Mouse (Mus musculus) stomach, postnatal 0 days (tissue): ENCODE data around the gene Astn1.

Experiments used
- CTCF ChIP-seq: IDR thresholded peaks from 2 replicates; pipeline ENCODE4 v1.5.1; 2016; ENCODE audit warnings: antibody characterized with exemption, low read depth, mild to moderate bottlenecking, moderate library complexity
- EP300 ChIP-seq: optimal IDR thresholded peaks from 2 replicates; pipeline ENCODE3; 2016; ENCODE audit warnings: antibody characterized with exemption

DNA sequence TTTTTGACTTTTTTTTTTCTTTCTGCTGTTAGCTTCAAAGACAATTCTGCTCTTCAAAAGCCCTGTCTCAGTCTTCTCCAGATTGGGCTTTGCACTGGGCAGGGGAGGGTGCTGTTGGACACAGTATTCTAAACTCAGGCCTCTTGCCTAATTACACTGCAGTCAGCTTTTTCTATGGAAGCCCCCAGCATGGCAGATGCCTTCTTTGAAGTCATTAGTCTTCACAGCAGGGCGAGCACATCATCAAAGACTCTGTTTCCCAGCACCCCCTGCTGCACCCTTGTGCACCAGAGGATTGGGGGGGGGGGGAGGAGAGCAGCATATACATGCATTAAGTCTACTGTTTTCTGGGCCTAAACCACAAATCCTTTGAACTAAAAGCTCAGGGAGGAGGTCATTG lies 174.8 kb downstream of the Astn1 start:
- TF ChIP-seq CTCF (no peak), EP300 (no peak)
